Mouse (Mus musculus) stomach, postnatal 0 days (tissue): Measurements from ENCODE around the gene Ptbp1.

Experiments
- CTCF ChIP-seq: IDR thresholded peaks from 2 replicates; pipeline ENCODE4 v1.5.1; 2016; ENCODE audit warnings: antibody characterized with exemption, low read depth, mild to moderate bottlenecking, moderate library complexity
- EP300 ChIP-seq: optimal IDR thresholded peaks from 2 replicates; pipeline ENCODE3; 2016; ENCODE audit warnings: antibody characterized with exemption

GRCm38 (mm10) chr10:79865801-79866295 lies 11.6 kb downstream of the Ptbp1 start:
- TF ChIP-seq CTCF (peak; percentile 69), EP300 (no peak)
